Mouse (Mus musculus): ENCODE results near the gene Rhbdd1.

DNA sequence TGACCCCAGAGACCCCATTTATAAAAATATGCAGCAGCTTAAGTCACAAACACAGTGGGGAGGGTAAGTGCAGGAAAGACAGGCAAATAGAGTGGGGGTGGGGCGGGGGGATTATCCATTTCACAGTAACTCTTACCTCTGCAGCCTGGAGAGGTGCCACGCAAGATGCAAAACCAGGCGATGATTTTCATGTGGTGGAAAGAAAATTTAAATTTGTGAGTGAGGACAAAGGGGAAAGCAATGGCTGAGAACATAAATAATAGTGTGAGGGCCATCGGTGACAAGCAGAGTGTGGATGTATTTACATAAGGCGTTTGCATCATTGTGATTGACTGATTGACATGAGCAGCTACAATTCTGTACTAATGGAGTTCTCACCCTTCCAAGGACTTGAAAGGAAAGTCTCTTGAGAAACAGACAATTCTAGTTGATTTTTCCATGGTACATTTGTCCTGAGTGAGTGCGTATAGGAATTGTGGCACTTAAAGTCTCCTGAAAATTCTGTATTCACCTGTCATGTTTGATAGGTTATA lies 149.1 kb downstream of the Rhbdd1 start:
- no peak for TF ChIP-seq GATA1 (IDR thresholded peaks at IDR 0.05; ENCODE audit: low read length)
- TF ChIP-seq TAL1 (IDR thresholded peaks at IDR 0.05; ENCODE audit: low read length) = no peak
